Mouse (Mus musculus) retina, embryonic 14.5 days (tissue): Measurements from ENCODE around the gene Ppp1r3a.
"Not testable (repeated sequence)": the region's sequence is repeated elsewhere in the genome, so short reads cannot be mapped to it uniquely, and the experiment has no call there.

ENCODE experiments used
- DNase-seq: peaks from one replicate; pipeline ENCODE4 v3.0.0-alpha.2; 2015; ENCODE audit warnings: low spot score

Gene Ppp1r3a

DNA sequence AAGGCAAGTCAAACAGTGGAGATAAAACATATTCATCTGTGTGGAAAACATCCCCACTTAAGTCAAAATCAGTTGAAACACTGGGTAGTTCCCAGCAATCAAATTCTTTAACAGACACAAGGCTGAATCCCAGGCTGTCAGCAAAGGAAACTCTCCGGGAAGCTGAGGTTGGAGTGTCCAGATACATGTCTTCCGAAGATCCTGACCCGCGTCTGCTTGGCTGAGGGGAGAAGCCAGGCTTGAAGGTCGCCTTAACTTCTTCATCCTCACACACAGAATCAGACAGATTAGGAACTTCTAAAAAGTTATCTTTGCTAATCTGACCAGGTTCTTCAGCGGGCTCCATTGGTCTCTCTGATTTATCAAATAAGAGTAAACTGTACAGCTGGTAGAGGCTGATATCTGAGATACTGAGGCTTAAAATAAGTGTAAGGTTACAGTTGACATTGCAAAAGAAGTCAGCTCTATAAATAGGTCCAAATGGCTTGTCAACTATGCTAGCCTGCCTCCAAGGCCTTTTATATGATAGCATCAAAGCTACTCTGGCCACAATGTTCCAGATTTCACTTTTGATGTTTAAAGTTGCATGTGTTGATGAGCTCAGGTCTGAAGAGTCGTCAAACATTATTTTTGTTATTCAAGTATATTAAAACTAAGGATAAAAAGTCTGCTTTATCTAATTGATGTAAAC, at the start of gene Ppp1r3a:
TSS of gene Ppp1r3a (minus strand) at position 374 of the 691 bp plus-strand sequence.
- no peak for DNase-seq

DNA sequence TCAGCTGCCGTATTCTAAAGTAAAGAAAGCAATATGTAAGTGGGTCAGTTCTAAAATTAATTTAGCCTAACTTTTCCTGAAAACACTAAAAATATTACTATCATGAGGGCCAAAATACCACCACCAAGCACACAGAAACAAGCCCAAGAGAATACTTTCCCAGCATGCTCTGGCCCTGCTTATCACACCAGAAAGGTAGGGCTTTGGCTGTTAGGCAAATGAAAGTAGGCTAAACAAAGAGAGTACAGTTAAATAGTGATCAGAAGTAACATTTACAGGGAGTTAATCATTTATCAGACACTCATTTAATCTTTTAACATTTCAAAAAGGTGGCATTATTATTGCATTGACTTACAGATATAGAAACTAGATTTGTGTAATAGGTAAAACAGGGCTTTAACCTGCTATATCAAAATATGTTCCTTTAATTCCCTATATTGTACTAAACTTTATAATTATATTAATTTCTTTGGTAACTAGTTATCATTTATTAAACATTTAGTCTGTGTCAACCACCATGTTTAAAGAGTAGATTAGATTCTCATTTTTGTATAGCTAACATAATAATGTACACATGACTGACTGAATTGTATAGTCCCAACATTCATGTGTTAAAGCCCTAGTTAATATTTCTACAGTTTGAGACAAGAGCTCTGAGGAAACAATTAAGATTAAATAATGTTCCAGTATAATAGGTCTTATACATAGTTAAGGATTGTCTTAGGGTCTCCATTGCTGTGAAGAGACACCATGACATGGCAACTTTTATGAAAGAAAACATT, 32.3 kb upstream of the Ppp1r3a start:
- no peak for DNase-seq

GRCm38 (mm10) chr6:14777920-14778319, 22.8 kb upstream of the Ppp1r3a start:
- no peak for DNase-seq

DNA sequence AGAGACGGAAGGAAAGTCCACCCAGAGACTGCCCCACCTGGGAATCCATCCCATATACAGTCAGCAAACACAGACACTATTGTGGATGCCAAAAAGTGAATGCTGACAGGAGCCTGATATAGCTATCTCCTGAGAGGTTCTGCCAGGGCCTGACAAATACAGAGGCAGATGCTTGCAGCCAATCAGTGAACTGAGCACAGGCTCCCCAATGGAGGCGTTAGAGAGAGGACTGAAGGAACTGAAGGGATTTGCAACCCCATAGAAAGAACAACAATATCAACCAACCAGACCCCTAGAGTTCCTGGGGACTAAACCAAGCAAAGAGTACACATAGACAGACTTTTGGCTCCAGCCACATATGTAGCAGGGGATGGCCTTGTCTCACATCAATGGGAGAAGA, 16.6 kb upstream of the Ppp1r3a start:
- DNase-seq = no peak

DNA sequence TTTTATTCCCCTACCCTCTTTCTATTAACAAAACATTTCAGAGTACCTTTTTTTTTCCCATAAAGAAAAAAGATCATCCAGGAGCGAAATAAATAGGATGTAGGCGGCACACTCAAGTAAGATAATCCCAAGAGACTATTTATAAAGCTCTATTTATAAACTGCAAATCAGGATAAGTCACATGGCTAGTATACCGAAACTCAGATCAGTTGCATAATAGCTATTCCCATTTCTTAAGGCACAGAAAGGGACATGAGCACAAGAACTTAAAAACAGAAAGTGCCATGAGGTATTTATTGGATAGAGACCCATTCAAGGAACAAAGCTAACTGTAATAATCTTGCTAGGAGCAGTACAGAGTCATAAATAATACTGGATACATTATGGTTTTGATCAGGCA, 2.4 kb upstream of the Ppp1r3a start:
- DNase-seq = no peak

- peak; percentile 9 for DNase-seq
Observed at GRCm38 (mm10) chr6:14753512-14753911, 1.6 kb downstream of the Ppp1r3a start.

GRCm38 (mm10) chr6:14752211-14752610, 2.9 kb downstream of the Ppp1r3a start:
- DNase-seq = no peak

DNA sequence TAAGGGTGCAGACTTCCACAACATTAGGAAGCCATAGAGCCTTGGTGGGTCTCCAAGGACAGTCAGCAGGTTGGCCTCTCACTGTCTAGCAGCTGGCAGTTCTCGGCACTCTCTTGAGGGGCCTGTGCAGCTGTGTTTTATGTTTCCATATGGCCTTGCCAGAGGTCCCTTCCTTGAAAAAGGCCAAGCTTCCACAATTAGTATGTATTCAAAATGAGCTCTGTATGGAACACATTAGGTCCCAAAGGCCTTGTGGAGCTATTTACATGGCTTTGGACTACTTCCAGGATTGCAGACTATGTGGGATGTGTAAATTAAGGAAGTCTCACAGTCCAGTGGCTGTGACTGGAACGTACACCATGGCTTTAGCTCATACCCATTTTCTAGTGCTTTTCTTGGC, 8.1 kb downstream of the Ppp1r3a start:
- DNase-seq = no peak

DNA sequence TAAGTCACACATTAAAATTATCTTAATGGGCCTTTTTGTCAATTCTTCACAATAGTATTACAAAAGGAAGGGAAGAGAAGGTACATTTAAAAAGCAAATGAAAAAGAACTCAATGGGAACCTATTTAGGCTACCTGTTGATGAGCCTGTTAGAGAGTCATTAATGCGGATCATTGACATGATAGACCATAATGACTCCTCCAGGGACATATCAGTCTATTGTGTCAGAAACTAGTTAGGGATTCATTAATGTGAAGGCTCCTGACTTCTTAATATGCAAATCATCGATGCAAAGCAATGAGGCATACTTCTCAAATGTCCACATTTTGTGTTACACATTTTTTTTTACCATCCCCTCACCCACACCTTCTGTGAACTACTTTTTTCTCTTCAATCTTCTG, 19.1 kb downstream of the Ppp1r3a start:
- DNase-seq = no peak

DNA sequence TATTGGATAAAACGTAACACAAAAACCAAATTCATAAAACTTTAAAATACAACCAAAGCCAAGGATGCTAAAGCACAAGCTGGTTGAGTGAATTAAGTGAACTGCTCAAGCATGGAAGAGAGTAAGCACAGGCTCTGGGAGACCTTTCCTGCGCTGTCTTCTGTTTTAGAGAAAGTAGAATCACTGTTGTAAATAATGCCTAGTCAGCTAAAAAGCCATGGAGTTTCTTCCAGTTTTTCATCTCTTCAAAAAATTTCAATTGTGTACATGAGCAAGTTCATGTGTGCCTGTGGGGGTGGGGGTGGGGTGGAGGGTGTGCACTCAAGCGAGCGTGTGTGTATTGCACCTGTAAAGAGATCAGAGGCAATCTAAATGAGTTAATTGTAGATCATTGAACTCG, 24.1 kb downstream of the Ppp1r3a start:
- DNase-seq = no peak

- DNase-seq = no peak
Observed at GRCm38 (mm10) chr6:14720772-14721414, 34.2 kb downstream of the Ppp1r3a start.

GRCm38 (mm10) chr6:14720110-14720771, 34.8 kb downstream of the Ppp1r3a start:
- no peak for DNase-seq

DNA sequence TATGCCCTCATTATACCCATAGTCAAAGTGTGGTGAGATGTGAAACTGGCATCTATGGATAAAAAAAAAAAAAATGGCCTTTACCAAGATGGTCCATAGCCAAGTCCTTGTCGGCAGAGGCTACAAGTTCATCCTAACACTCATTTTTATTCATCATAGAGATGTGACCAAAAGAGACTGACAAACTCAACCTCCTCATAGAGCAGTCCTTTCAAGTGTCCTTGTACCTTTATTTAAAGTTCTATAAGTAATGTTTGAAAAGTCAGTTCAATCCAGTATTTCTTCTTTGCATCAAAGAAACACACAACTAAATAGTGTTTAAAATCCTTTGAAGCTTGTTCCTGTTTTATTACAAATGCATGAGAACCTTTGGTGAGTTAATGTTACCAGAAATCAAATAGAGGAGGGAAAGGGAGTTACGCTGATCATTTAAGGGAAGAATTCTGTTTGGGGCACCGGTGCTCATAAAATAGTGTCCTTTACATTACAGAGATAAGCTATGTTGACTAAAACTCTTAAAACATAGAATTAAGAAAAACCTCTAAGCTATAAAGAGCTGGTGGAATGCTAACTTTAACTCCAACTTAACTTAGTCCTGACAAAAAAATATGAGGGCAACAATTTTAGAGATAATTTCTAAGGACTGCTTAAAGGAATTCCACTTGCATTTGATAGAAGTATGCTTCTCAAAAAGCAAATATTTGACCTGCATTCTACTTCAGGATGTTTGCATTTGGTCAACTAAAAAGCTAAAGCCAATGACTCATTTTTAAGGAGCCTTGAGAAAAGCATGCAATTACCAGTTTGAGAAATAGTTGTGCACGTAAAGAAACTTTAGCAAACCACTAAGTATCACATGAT, 39.7 kb downstream of the Ppp1r3a start:
- DNase-seq = no peak

DNA sequence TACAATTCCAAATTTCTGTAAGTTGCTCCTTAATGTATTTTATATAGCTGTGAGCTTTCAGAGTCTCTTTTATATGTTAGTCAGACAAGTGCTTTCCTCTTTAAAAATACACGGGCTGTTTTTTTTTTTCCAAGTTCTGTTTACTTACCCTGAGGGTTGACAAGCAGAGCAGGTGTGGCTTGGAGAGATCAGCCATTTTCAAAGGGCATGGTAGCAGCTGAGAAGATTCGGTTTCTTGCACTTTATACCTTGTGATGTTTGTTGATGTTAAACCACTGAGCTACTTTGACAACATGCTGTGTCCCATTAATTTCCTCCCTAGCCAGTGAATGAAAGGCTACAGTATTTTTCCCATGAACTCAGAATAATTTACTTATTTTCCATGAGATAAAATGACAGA, 42.9 kb downstream of the Ppp1r3a start:
- DNase-seq = no peak

DNA sequence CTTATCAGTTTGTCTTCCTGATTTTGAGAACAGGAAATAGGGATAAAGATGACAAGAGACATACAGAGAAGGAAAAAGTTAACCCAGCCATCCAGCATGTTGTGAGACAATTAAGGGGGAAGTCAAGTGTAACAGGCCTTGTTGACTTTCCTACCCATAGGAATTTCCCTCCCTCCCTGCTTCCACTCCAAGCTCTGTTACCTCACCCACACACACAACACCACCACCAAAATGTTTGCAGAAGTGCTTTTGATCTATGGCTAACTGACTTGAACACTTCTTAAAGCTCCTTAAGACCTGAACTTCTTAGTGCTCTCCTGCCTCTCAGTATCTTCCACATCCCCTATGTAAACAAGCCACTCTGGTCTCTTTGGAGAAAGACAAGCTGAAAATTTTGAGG, 55.0 kb downstream of the Ppp1r3a start:
- no peak for DNase-seq

GRCm38 (mm10) chr6:14679231-14679887, 75.7 kb downstream of the Ppp1r3a start:
- DNase-seq = not testable (repeated sequence)

DNA sequence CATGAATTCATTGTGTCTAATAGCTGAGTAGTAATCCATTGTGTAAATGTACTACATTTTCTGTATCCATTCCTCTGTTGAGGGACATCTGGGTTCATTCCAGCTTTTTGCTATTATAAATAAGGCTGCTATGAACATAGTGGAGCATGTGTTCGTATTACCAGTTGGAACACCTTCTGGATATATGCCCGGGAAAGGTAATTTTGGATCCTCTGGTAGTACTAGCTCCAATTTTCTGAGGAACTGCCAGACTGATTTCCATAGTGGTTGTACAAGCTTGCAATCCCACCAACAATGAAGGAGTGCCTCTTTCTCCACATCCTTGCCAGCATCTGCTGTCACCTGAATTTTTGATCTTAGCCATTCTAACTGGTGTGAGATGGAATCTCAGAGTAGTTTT, 86.1 kb downstream of the Ppp1r3a start:
- not testable (repeated sequence) for DNase-seq

- DNase-seq = not testable (repeated sequence)
Observed at GRCm38 (mm10) chr6:14667651-14668050, 87.4 kb downstream of the Ppp1r3a start.
